Mouse (Mus musculus): ENCODE results near the gene Dclre1a. TPM values are rescaled to one million over a fixed set of nuclear protein-coding genes. Genes with fewer than 3 reads are reported as not detected.
A peak's percentile ranks its signal among the peaks of the same experiment; 100 is the strongest.

The Dclre1a gene
- polyA plus RNA-seq, 1 experiment: 2.9 TPM

DNA sequence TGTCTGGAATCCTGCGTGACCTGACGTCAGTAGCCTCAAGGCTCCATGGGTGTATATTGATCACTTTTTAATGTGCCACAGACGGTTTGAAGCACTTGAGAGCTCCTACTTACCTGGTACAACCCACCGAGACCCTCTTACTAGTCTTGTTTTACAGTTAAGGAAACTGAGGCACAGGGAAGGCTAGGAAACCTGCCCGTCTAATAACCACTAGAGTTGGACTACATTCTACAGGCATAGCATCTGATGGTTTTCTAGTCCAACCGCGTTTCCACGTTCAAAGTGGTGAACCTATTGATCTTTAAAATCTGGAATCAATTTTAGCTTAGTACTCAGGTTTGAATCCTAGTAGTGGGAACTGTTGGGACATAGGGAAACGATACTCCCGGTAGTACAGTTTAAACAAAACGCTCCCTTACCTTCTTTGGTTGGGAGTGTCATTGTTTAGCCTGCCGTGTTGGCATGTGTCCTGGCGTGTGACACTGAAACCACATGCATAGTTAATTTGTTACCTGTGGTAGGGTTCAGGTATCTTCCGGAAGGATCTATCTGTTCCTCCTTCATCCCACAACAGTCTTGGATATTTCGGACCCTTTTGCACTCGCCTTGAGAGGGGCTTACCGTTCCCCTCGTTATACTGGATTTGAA lies 1.1 kb upstream of the Dclre1a start:
- no peaks in the 10 kb centered on the region for H3K27me3 ChIP-seq (ENCODE audit: control insufficient read depth, insufficient read depth, low read length)
- peaks cover 10% of the 10 kb centered on the region; the same call in 1 of the 2 replicates for H3K4me1 ChIP-seq (ENCODE audit: control insufficient read depth, insufficient read depth, low read length)
- peak overlapping the region; percentile 86 for H3K27ac ChIP-seq (ENCODE audit: control insufficient read depth, insufficient read depth, low read depth, low read length)
- H3K36me3 ChIP-seq (ENCODE audit: control insufficient read depth, insufficient read depth, low read length): no peaks in the 10 kb centered on the region
- TF ChIP-seq CTCF (IDR thresholded peaks at IDR 0.05; ENCODE audit: control insufficient read depth, insufficient read depth, insufficient replicate concordance, low read depth, low read length): no peak
- no peak for TF ChIP-seq POLR2A (IDR thresholded peaks at IDR 0.05; ENCODE audit: control insufficient read depth, low read depth, low read length)
- H3K4me3 ChIP-seq (ENCODE audit: control insufficient read depth, low read depth, low read length): peak overlapping the region; percentile 96

- no peaks in the 10 kb centered on the region for H3K27me3 ChIP-seq (ENCODE audit: control insufficient read depth, insufficient read depth, low read length)
Observed at GRCm38 (mm10) chr19:56548230-56549032, 409 bp upstream of the Dclre1a start, which contains the start of gene Nhlrc2. Gene Nhlrc2, plus strand, starts transcription at chr19:56548261.

DNA sequence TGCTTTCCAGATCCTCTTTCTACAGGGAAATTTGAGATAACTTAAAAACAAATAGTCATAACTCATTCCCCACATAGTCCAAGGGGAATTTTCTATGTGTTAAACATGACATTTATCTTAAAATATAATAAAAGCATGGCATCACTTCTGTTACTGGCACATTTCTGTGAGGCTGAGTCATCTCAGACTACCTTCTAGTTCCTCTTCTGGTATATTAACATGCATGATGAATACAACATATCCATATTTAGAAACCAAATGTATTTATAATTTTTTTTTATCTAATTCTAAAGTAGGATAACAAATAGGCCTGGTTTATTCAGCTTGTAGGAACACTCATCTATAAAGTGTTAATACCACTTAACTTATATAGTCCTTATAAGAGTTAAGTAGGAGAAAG lies 2.0 kb downstream of the Dclre1a start:
- H3K27me3 ChIP-seq (ENCODE audit: control insufficient read depth, insufficient read depth, low read length): no peaks in the 10 kb centered on the region
- no peak for TF ChIP-seq CTCF (IDR thresholded peaks at IDR 0.05; ENCODE audit: control insufficient read depth, insufficient read depth, insufficient replicate concordance, low read depth, low read length)
- no peak for TF ChIP-seq POLR2A (IDR thresholded peaks at IDR 0.05; ENCODE audit: control insufficient read depth, low read depth, low read length)
- H3K36me3 ChIP-seq (ENCODE audit: control insufficient read depth, insufficient read depth, low read length): no peaks in the 10 kb centered on the region
- H3K27ac ChIP-seq (ENCODE audit: control insufficient read depth, insufficient read depth, low read depth, low read length): no peak overlapping the region
- H3K4me3 ChIP-seq (ENCODE audit: control insufficient read depth, low read depth, low read length): no peak overlapping the region
- H3K4me1 ChIP-seq (ENCODE audit: control insufficient read depth, insufficient read depth, low read length): peaks cover 10% of the 10 kb centered on the region; the same call in 1 of the 2 replicates

More at GRCm38 (mm10) chr19:56548230-56549032, 409 bp upstream of the Dclre1a start, which contains the start of gene Nhlrc2:
- Histone ChIP-seq H3K27ac (ENCODE audit: control insufficient read depth, insufficient read depth, low read depth, low read length) (peak within 1 kb of the TSS; percentile 86), H3K36me3 (ENCODE audit: control insufficient read depth, insufficient read depth, low read length) (no peaks in the 10 kb centered on the region), H3K4me3 (ENCODE audit: control insufficient read depth, low read depth, low read length) (peak within 1 kb of the TSS; percentile 96), H3K4me1 (ENCODE audit: control insufficient read depth, insufficient read depth, low read length) (peaks cover 10% of the 10 kb centered on the region; the same call in 1 of the 2 replicates)
- no peak for TF ChIP-seq CTCF (IDR thresholded peaks at IDR 0.05; ENCODE audit: control insufficient read depth, insufficient read depth, insufficient replicate concordance, low read depth, low read length)
- peak; percentile 56 for TF ChIP-seq POLR2A (IDR thresholded peaks at IDR 0.05; ENCODE audit: control insufficient read depth, low read depth, low read length)

GRCm38 (mm10) chr19:56544681-56545388 lies 3.2 kb downstream of the Dclre1a start:
- Histone ChIP-seq H3K36me3 (ENCODE audit: control insufficient read depth, insufficient read depth, low read length) (no peaks in the 10 kb centered on the region), H3K27ac (ENCODE audit: control insufficient read depth, insufficient read depth, low read depth, low read length) (no peak overlapping the region), H3K4me1 (ENCODE audit: control insufficient read depth, insufficient read depth, low read length) (peaks cover 10% of the 10 kb centered on the region; the same call in 1 of the 2 replicates), H3K4me3 (ENCODE audit: control insufficient read depth, low read depth, low read length) (no peak overlapping the region), H3K27me3 (ENCODE audit: control insufficient read depth, insufficient read depth, low read length) (no peaks in the 10 kb centered on the region)
- TF ChIP-seq CTCF (IDR thresholded peaks at IDR 0.05; ENCODE audit: control insufficient read depth, insufficient read depth, insufficient replicate concordance, low read depth, low read length): no peak

GRCm38 (mm10) chr19:56543320-56543719 lies 4.7 kb downstream of the Dclre1a start:
- H3K27ac ChIP-seq (ENCODE audit: control insufficient read depth, insufficient read depth, low read depth, low read length): no peak overlapping the region
- no peak overlapping the region for H3K4me3 ChIP-seq (ENCODE audit: control insufficient read depth, low read depth, low read length)
- H3K36me3 ChIP-seq (ENCODE audit: control insufficient read depth, insufficient read depth, low read length): no peaks in the 10 kb centered on the region
- TF ChIP-seq POLR2A (IDR thresholded peaks at IDR 0.05; ENCODE audit: control insufficient read depth, low read depth, low read length) (no peak), CTCF (IDR thresholded peaks at IDR 0.05; ENCODE audit: control insufficient read depth, insufficient read depth, insufficient replicate concordance, low read depth, low read length) (no peak)
- no peaks in the 10 kb centered on the region for H3K27me3 ChIP-seq (ENCODE audit: control insufficient read depth, insufficient read depth, low read length)
- no peaks in the 10 kb centered on the region for H3K4me1 ChIP-seq (ENCODE audit: control insufficient read depth, insufficient read depth, low read length)

GRCm38 (mm10) chr19:56535765-56536164 lies 12.3 kb downstream of the Dclre1a start:
- TF ChIP-seq CTCF (IDR thresholded peaks at IDR 0.05; ENCODE audit: control insufficient read depth, insufficient read depth, insufficient replicate concordance, low read depth, low read length): no peak
- TF ChIP-seq POLR2A (IDR thresholded peaks at IDR 0.05; ENCODE audit: control insufficient read depth, low read depth, low read length): no peak
- Histone ChIP-seq H3K36me3 (ENCODE audit: control insufficient read depth, insufficient read depth, low read length) (no peaks in the 10 kb centered on the region; the same call in 1 of the 2 replicates), H3K4me1 (ENCODE audit: control insufficient read depth, insufficient read depth, low read length) (no peaks in the 10 kb centered on the region), H3K4me3 (ENCODE audit: control insufficient read depth, low read depth, low read length) (no peak overlapping the region), H3K27ac (ENCODE audit: control insufficient read depth, insufficient read depth, low read depth, low read length) (no peak overlapping the region), H3K27me3 (ENCODE audit: control insufficient read depth, insufficient read depth, low read length) (no peaks in the 10 kb centered on the region)

DNA sequence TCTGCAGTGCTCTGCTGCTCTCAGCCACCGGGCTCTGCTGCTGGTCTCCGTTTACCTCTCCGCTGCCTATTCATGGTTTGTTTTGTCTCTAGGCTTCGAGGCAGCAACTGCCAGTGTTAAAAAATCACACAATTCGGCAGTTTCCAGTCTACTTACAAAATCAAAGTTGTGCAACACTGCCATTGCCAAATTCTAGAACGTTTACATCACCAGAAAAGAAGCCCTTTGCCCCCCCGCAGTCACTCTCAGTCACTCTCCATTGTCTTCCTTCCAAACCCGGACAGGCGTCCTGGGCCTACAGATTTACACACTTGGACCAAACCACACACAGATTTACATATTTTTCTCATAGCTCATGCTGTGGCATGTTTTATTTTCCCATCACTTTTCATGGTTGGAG lies 13.0 kb downstream of the Dclre1a start:
- TF ChIP-seq POLR2A (IDR thresholded peaks at IDR 0.05; ENCODE audit: control insufficient read depth, low read depth, low read length) (no peak), CTCF (IDR thresholded peaks at IDR 0.05; ENCODE audit: control insufficient read depth, insufficient read depth, insufficient replicate concordance, low read depth, low read length) (no peak)
- Histone ChIP-seq H3K27ac (ENCODE audit: control insufficient read depth, insufficient read depth, low read depth, low read length) (no peak overlapping the region), H3K27me3 (ENCODE audit: control insufficient read depth, insufficient read depth, low read length) (no peaks in the 10 kb centered on the region), H3K4me1 (ENCODE audit: control insufficient read depth, insufficient read depth, low read length) (no peaks in the 10 kb centered on the region), H3K4me3 (ENCODE audit: control insufficient read depth, low read depth, low read length) (no peak overlapping the region), H3K36me3 (ENCODE audit: control insufficient read depth, insufficient read depth, low read length) (no peaks in the 10 kb centered on the region; the same call in 1 of the 2 replicates)

Measured in testis, adult 2 months (tissue).